Mouse (Mus musculus): Measurements from ENCODE around the gene Nr6a1.

Nr6a1 gene

DNA sequence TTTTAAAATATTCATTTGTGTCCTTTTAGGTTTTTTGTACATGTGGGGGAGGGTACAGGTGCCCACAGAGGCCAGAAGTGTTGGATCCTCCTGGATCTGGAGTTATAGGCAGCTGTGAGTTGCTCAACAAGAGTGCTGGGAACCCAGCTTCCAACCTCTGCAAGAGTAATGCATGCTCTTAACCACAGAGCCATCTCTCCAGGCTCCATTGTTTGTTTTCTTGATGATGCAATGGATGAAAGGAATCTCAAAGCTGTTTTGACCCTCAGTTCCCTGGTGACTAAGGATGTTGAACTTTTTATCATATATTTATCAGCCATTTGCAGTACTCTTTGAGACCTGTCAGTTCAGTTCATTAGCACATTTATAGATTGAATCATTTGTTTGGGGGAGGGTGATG lies 248.5 kb downstream of the Nr6a1 start:
- in situ Hi-C loops (cut with MboI, MseI): no loop called here

DNA sequence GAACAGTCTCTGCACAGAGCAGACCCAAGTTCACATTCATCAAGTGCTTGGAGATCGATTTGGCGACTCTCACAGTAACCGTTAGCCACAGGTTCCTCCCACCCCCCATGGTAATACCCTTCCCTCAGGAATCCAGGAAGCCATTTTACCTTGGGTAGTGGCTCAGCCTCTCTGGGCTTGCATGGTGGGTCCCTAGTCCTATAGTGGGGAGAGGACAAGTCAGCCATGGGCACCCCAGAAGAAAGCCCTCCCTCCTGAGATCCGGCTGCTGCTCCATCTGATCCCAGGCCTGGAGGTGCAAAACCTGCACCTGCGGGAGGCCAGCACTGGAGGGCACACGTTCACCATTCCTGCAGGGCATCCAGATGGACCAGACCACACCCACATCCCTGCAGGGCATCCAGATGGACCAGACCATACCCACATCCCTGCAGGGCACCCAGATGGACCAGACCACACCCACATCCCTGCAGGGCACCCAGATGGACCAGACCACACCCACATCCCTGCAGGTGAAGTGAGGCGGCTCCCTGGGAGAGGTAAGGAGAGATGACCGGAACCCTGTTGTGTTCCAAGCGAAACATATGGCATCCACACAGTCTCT lies 252.0 kb downstream of the Nr6a1 start:
- in situ Hi-C loops (cut with MboI, MseI): no loop called here
